Mouse (Mus musculus) thymus, adult 2 months (tissue): ENCODE measurements around the gene Sytl3. TPM values are rescaled to one million over a fixed set of nuclear protein-coding genes. Genes with fewer than 3 reads are reported as not detected.
"Not testable (repeated sequence)": the region's sequence is repeated elsewhere in the genome, so short reads cannot be mapped to it uniquely, and the experiment has no call there.

Experiments
- DNase-seq: peaks from one replicate; pipeline ENCODE4 v3.0.0; 2021
- H3K27ac ChIP-seq: fragments of 200-500 bp; 2 replicates; pipeline ENCODE4 v1.5.1; 2012; ENCODE audit warnings: low read length, control low read depth; ENCODE audit not compliant: control insufficient read depth, insufficient read depth
- H3K27me3 ChIP-seq: fragments of 200-500 bp; 2 replicates; pipeline ENCODE4 v1.6.1; 2012; ENCODE audit warnings: mild to moderate bottlenecking, low read length, moderate library complexity, mixed read lengths; ENCODE audit not compliant: control insufficient read depth, insufficient read depth
- H3K36me3 ChIP-seq: fragments of 200-500 bp; 2 replicates; pipeline ENCODE4 v1.6.1; 2012; ENCODE audit warnings: mild to moderate bottlenecking, low read length, moderate library complexity; ENCODE audit not compliant: control insufficient read depth, insufficient read depth
- H3K4me1 ChIP-seq: fragments of 200-500 bp; replicated peaks from 2 replicates; pipeline ENCODE4 v1.6.1; 2012; ENCODE audit warnings: low read length; ENCODE audit not compliant: control insufficient read depth, insufficient read depth
- H3K4me3 ChIP-seq: fragments of 200-500 bp; 2 replicates; pipeline ENCODE4 v1.5.1; 2012; ENCODE audit warnings: mild to moderate bottlenecking, low read length, control low read depth, moderate library complexity; ENCODE audit not compliant: control insufficient read depth, insufficient read depth
- WGBS: fragments of 180-500 bp; shearing (Covaris S2); methylation state at CpG from one replicate; pipeline ENCODE4 v1.1.7; 2018; 5-methylcytosine and 5-hydroxymethylcytosine counted together
- polyA plus RNA-seq: library from polyadenylated mRNA; depleted of rRNA; stranded (reverse); fragments of >200 nt; gene quantifications from 2 replicates; pipeline ENCODE4 v1.2.3, GENCODE M21; 2012; rRNA removed

Gene Sytl3
- polyA plus RNA-seq = 34.4 and 40.1 TPM in 2 replicates

DNA sequence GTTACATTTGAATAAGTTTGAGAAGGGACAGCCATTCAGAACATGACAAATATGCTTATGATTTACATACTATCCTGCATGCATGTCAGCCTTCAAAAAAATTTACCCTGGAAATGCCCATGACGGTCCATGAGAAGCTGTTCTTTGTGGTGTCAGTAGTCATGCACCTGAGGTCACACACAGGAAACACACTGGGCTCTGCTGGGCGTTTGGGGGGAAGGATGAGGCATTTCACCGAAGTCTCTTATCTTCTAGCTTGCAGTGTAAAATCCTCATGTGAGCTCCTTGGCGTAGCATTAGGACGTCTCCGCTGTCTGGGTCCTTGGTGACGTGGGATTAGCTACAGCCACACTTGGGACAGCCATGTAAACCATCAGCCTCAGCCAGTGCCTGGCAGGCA is at the start of gene Sytl3:
Gene Sytl3 (plus strand): TSS at position 293 of the 400 bp plus-strand sequence.
- H3K4me1 ChIP-seq = peaks cover 11% of the 10 kb centered on the region
- H3K4me3 ChIP-seq, H3K36me3 ChIP-seq, H3K27me3 ChIP-seq, H3K27ac ChIP-seq: not testable (repeated sequence)
- DNase-seq = peak; percentile 76
- WGBS = 9% methylated on average over 6 of the region's 7 CpGs

- not testable (repeated sequence) for H3K36me3 ChIP-seq, DNase-seq
Measured at GRCm38 (mm10) chr17:6613524-6613923, 45.4 kb upstream of the Sytl3 start.

GRCm38 (mm10) chr17:6614316-6614715 is 44.6 kb upstream of the Sytl3 start:
- DNase-seq, H3K27me3 ChIP-seq, H3K27ac ChIP-seq, H3K4me3 ChIP-seq, H3K36me3 ChIP-seq, H3K4me1 ChIP-seq: not testable (repeated sequence)
- 85% methylated on average over 6 of the region's 9 CpGs for WGBS

More at GRCm38 (mm10) chr17:6613524-6613923, 45.4 kb upstream of the Sytl3 start:
- not testable (repeated sequence) for H3K4me1 ChIP-seq, H3K27ac ChIP-seq, H3K27me3 ChIP-seq, H3K4me3 ChIP-seq
- WGBS = 98% methylated on average over 12 of the region's 14 CpGs

DNA sequence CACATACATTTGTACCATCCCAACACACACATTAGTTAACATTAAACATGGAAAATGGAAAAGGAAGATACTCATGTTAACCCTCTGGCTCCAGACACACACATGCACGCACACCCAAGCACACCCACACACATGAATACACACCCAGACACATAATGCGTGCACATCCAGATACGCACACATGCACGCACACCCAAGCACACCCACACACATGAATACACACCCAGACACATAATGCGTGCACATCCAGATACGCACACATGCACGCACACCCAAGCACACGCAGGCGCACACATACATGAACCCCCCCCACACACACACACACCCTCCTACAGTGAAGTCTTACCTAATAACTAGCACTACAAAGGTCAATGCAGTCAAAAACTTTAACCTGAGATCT is 42.2 kb upstream of the Sytl3 start:
- H3K27ac ChIP-seq = not testable (repeated sequence)

DNA sequence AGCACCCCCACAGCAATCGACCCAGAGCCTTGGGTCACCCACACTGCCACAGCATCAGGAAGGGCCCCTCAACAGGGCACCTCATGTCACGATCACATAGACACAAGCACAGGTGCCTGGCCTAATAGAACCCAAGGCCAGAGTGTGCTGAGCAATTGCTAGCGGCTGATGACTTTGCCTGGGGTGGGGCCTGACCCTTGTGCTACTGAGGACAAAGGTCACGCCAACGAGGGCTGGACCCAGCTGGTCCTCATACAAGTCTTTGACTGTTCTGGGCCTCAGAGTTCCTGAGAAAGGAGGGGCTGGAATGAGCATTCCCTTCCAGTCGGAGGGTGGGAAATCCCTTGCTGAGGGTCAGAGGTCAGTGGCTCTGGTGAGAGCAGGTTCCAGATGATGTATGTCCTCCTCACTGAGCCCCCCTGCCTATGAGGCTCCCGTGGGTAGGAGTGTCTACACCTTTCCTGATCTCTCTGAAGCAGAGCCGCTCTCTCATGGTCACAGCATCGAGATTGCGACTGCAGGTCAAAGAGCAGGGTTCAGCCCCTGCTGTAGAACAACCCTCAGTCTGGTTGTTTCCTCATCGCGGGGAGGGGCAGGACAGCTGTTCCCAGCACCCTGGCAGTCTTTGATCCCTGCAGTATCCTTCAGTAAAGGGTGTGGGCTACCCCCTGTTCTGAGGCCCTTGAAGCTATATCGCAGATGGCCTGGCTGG is 41.0 kb upstream of the Sytl3 start:
- not testable (repeated sequence) for H3K27me3 ChIP-seq, DNase-seq, H3K36me3 ChIP-seq, H3K4me3 ChIP-seq, H3K27ac ChIP-seq, H3K4me1 ChIP-seq
- WGBS = 92% methylated on average over 7 of the region's 13 CpGs

More for the DNA sequence above, 42.2 kb upstream of the Sytl3 start:
- H3K4me3 ChIP-seq, H3K36me3 ChIP-seq, DNase-seq, H3K4me1 ChIP-seq, H3K27me3 ChIP-seq: not testable (repeated sequence)
- WGBS = 99% methylated on average over 9 of the region's 9 CpGs

- H3K4me3 ChIP-seq, H3K4me1 ChIP-seq, H3K27ac ChIP-seq, H3K27me3 ChIP-seq, H3K36me3 ChIP-seq, DNase-seq: not testable (repeated sequence)
- 98% methylated on average over 5 of the region's 5 CpGs for WGBS
Measured at GRCm38 (mm10) chr17:6619271-6619670, 39.6 kb upstream of the Sytl3 start.

DNA sequence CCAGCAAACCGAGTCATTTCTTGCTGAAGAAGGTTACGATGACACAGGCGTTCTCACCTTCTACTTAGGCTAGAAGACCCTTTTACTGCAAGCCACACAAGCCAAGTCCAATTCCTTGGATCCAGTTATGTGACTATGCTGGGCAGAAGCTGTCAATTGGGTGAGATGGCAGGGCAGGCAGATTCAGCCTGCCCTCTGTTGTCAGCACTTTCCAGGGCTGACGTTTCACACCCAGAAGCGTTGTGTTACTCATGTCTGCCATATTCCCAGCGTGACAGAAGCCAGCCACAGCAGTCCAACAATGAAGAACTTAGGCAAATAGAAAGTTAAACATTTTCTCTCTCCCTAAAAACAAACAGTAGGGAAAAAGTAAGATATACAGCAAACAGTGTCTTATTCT is 38.9 kb upstream of the Sytl3 start:
- WGBS = 94% methylated on average over 6 of the region's 6 CpGs
- not testable (repeated sequence) for H3K4me1 ChIP-seq, H3K27me3 ChIP-seq, H3K4me3 ChIP-seq, H3K27ac ChIP-seq, DNase-seq, H3K36me3 ChIP-seq

- not testable (repeated sequence) for DNase-seq, H3K4me1 ChIP-seq, H3K27ac ChIP-seq, H3K36me3 ChIP-seq, H3K4me3 ChIP-seq, H3K27me3 ChIP-seq
- WGBS = 79% methylated on average over 18 of the region's 20 CpGs
Measured at GRCm38 (mm10) chr17:6620730-6621451, 38.0 kb upstream of the Sytl3 start.

GRCm38 (mm10) chr17:6621976-6622375 is 36.9 kb upstream of the Sytl3 start:
- not testable (repeated sequence) for H3K4me3 ChIP-seq, H3K27ac ChIP-seq, DNase-seq, H3K4me1 ChIP-seq, H3K36me3 ChIP-seq, H3K27me3 ChIP-seq
- 94% methylated on average over 11 of the region's 12 CpGs for WGBS

GRCm38 (mm10) chr17:6624926-6625558 is 33.9 kb upstream of the Sytl3 start:
- not testable (repeated sequence) for H3K27me3 ChIP-seq, H3K4me1 ChIP-seq, H3K4me3 ChIP-seq, H3K36me3 ChIP-seq, H3K27ac ChIP-seq, DNase-seq
- WGBS = 71% methylated on average over 1 of the region's 6 CpGs
